Mouse (Mus musculus): ENCODE results near the gene Uck2. TPM values are rescaled to one million over a fixed set of nuclear protein-coding genes. Genes with fewer than 3 reads are reported as not detected.

Gene Uck2
- polyA plus RNA-seq (2012) = 7.2 and 7.4 TPM in 2 replicates

DNA sequence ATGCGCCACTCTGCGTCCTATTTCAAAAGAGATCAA, at the start of gene Uck2:
Uck2 (minus strand) TSS at position 1 of the 36 bp plus-strand sequence.
- no peaks in the 10 kb centered on the region for H3K9me3 ChIP-seq (ENCODE audit: control insufficient read depth, low read length)
- no peak for TF ChIP-seq TAL1 (IDR thresholded peaks at IDR 0.05; ENCODE audit: low read length)
- no peak for TF ChIP-seq GATA1 (IDR thresholded peaks at IDR 0.05; ENCODE audit: low read length)
- H3K4me1 ChIP-seq (ENCODE audit: control insufficient read depth) = peaks cover 86% of the 10 kb centered on the region
- peak within 1 kb of the TSS; percentile 91 for H3K4me3 ChIP-seq (replicated peaks)
- peaks cover 34% of the 10 kb centered on the region for H3K27me3 ChIP-seq (ENCODE audit: control insufficient read depth)
- H3K36me3 ChIP-seq (ENCODE audit: control insufficient read depth) = peaks cover 5% of the 10 kb centered on the region

DNA sequence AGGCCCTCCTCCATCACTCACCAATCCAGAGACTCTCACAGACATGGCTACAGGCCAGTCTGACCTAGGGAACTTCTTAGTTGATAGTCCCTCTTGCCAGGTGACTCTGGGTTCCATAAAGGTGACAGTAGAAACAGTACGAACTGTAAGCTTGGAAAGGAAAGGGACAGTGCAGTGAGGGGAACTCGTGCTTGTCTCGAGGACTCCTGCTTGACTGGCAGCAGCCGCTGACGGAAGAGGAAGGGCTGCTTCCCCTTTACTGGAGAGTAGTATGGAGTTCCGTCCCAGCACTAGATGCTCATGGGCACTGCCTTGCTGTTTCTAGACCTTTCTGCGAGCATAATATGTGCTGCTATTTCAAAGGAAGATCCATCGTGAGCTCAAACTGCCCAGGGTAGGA, 46.0 kb upstream of the Uck2 start:
- Histone ChIP-seq H3K4me3 (replicated peaks) (no peak overlapping the region), H3K4me1 (ENCODE audit: control insufficient read depth) (no peaks in the 10 kb centered on the region), H3K9me3 (ENCODE audit: control insufficient read depth, low read length) (no peaks in the 10 kb centered on the region), H3K27me3 (ENCODE audit: control insufficient read depth) (no peaks in the 10 kb centered on the region), H3K36me3 (ENCODE audit: control insufficient read depth) (peaks cover 75% of the 10 kb centered on the region)
- TF ChIP-seq TAL1 (IDR thresholded peaks at IDR 0.05; ENCODE audit: low read length) = no peak
- TF ChIP-seq GATA1 (IDR thresholded peaks at IDR 0.05; ENCODE audit: low read length) = no peak

DNA sequence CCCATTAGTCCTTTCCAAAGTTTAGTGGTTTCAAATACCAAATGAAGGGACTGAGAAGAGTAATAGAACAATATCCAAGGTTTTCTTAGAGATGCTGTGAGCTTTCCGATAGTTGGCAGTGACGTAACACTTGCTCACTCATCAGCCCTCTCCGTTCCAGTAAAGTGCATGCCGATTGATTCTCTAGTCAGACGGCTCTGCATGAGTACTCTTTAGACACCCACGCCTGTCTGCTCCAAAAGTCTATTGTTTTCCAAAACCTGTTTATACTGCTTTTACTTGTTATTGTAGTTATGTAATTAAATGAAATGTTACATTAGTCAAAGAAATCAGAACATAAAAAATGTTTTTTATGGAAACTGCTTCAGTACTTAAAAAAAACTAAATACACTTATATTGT, 43.7 kb upstream of the Uck2 start:
- H3K4me1 ChIP-seq (ENCODE audit: control insufficient read depth) = no peaks in the 10 kb centered on the region
- TF ChIP-seq GATA1 (IDR thresholded peaks at IDR 0.05; ENCODE audit: low read length) (no peak), TAL1 (IDR thresholded peaks at IDR 0.05; ENCODE audit: low read length) (no peak)
- H3K9me3 ChIP-seq (ENCODE audit: control insufficient read depth, low read length) = no peaks in the 10 kb centered on the region
- H3K27me3 ChIP-seq (ENCODE audit: control insufficient read depth) = no peaks in the 10 kb centered on the region
- no peak overlapping the region for H3K4me3 ChIP-seq (replicated peaks)
- peaks cover 84% of the 10 kb centered on the region for H3K36me3 ChIP-seq (ENCODE audit: control insufficient read depth)

DNA sequence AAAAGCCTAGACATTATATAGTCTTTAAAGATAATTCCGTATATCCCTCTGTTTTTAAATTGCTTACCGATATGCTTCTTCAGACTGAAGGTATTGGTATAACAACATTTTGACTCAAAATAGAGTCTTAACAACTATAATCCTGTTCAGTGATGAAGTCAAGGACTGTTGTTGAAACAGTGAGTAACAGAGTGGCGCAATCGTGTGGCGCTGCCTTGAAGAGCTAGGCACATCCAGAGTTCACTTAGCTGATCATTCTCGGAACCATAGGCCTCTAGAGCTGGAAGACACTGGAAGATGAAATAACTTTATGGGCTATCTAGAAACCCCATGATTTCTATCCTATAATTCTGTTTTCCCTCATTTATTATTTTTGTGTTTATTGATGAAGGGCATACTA, 36.6 kb upstream of the Uck2 start:
- peaks cover 89% of the 10 kb centered on the region for H3K36me3 ChIP-seq (ENCODE audit: control insufficient read depth)
- H3K9me3 ChIP-seq (ENCODE audit: control insufficient read depth, low read length) = no peaks in the 10 kb centered on the region
- no peaks in the 10 kb centered on the region for H3K4me1 ChIP-seq (ENCODE audit: control insufficient read depth)
- no peaks in the 10 kb centered on the region for H3K27me3 ChIP-seq (ENCODE audit: control insufficient read depth)
- TF ChIP-seq TAL1 (IDR thresholded peaks at IDR 0.05; ENCODE audit: low read length) = no peak
- H3K4me3 ChIP-seq (replicated peaks) = no peak overlapping the region

DNA sequence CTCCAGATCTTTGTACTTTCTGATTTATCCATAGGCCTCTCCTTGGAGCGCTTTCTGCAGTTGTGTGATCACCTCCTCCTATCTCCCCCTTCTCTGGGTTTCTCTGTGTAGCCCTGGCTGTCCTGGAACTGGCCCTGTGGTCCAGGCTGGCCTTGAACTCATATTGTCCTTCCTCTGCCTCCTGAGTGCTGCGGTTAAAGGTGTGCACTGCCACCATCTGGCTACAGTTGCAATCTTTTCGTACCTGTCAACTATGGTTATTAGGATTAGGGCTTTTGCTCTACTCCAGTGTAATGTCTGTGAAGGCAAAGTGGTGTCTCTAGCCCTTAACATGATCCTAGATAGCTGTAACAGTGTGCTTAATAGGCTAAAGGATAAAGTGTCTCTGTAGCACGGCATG, 28.1 kb upstream of the Uck2 start:
- H3K9me3 ChIP-seq (ENCODE audit: control insufficient read depth, low read length) = no peaks in the 10 kb centered on the region
- TF ChIP-seq TAL1 (IDR thresholded peaks at IDR 0.05; ENCODE audit: low read length) (no peak), GATA1 (IDR thresholded peaks at IDR 0.05; ENCODE audit: low read length) (no peak)
- H3K4me3 ChIP-seq (replicated peaks) = no peak overlapping the region
- peaks cover 72% of the 10 kb centered on the region for H3K36me3 ChIP-seq (ENCODE audit: control insufficient read depth)
- no peaks in the 10 kb centered on the region for H3K27me3 ChIP-seq (ENCODE audit: control insufficient read depth)
- H3K4me1 ChIP-seq (ENCODE audit: control insufficient read depth) = peaks cover 32% of the 10 kb centered on the region

DNA sequence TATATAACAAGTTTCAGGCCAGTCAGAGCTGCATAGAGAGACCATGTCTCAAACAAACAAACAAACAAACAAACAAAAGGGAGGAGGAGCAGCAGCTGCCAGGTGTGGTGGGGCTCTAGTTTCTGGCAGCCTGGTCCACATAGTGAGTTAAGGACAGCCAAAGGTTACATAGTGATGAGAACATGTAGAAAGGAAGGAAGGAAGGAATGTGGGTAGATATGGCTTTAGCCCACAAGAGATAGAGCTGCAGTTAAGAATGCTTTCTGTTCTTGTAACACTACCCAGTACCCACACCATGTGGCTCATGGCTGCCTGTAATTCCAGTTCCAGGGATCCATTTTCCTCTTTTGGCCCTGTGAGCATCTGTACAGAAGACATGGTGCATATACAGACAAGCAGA, 27.2 kb upstream of the Uck2 start:
- Histone ChIP-seq H3K4me3 (replicated peaks) (no peak overlapping the region), H3K27me3 (ENCODE audit: control insufficient read depth) (no peaks in the 10 kb centered on the region), H3K36me3 (ENCODE audit: control insufficient read depth) (peaks cover 65% of the 10 kb centered on the region), H3K9me3 (ENCODE audit: control insufficient read depth, low read length) (no peaks in the 10 kb centered on the region), H3K4me1 (ENCODE audit: control insufficient read depth) (peaks cover 36% of the 10 kb centered on the region)
- TF ChIP-seq GATA1 (IDR thresholded peaks at IDR 0.05; ENCODE audit: low read length) (no peak), TAL1 (IDR thresholded peaks at IDR 0.05; ENCODE audit: low read length) (no peak)

DNA sequence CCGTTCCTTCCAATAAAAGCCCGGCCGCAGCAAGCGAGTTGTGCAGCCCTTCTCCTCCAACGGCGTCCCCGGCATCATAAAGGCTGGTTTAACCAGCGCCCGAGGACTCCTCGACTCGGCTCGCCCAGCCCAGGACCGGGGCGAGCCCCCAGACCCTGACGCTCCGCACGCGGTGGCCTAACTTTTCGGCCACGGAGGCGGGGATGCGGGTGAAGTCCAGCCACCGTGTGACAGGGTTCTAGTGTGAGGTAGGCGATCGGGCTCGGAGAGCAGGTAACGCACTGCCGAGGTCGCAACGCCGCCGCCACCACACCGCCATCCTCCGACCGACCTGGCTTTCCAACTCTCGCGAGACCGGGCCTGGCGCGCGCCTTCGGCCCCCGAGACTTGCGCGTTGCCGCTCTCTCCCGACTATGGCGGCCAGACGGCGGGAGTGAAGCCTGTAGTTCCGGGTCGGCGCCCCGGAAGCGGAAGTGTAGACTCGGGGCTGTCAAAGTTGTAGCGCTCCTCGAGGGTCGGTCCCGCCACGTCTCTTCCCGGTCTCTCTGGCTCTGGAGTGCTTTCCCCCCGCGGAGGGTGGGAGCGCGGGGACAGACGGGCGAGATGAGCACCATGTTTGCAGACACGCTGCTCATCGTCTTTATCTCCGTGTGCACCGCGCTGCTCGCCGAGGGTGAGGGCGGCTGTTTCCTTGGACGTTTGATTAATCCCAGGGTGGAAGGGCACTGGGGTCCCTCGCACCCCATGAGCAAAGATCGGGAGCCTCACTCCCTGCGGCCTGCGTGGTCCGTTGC, 23.3 kb upstream of the Uck2 start, which contains the start of gene Tmco1:
Tmco1 (plus strand) TSS at position 118 of the 794 bp plus-strand sequence.
- H3K4me3 ChIP-seq (replicated peaks) = peak within 1 kb of the TSS; percentile 90
- TF ChIP-seq GATA1 (IDR thresholded peaks at IDR 0.05; ENCODE audit: low read length) = no peak
- no peak for TF ChIP-seq TAL1 (IDR thresholded peaks at IDR 0.05; ENCODE audit: low read length)
- peaks cover 4% of the 10 kb centered on the region for H3K27me3 ChIP-seq (ENCODE audit: control insufficient read depth)
- peaks cover 52% of the 10 kb centered on the region for H3K4me1 ChIP-seq (ENCODE audit: control insufficient read depth)
- peaks cover 35% of the 10 kb centered on the region for H3K36me3 ChIP-seq (ENCODE audit: control insufficient read depth)
- no peaks in the 10 kb centered on the region for H3K9me3 ChIP-seq (ENCODE audit: control insufficient read depth, low read length)

DNA sequence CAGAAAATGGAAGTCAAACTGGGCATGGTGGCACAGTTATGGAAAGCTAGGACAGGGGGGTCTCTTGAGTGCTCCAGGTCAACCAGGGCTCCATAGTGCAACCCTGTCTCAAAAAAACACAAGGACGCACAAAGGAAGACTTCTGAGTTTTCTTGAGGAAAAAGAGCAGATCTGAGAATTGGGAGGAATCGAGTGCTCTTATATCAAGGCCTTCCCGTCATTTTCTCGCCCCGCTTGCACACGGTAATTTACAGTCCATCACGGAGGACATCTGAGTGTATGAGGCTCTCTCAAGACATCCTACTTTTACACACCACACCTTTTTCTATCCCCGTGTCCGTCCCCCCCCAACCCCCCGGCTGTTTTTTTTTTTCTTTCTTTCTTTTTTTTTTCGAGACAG, 22.6 kb upstream of the Uck2 start:
- peaks cover 47% of the 10 kb centered on the region for H3K4me1 ChIP-seq (ENCODE audit: control insufficient read depth)
- no peaks in the 10 kb centered on the region for H3K9me3 ChIP-seq (ENCODE audit: control insufficient read depth, low read length)
- H3K4me3 ChIP-seq (replicated peaks) = peak overlapping the region; percentile 90
- H3K27me3 ChIP-seq (ENCODE audit: control insufficient read depth) = peaks cover 6% of the 10 kb centered on the region
- no peak for TF ChIP-seq TAL1 (IDR thresholded peaks at IDR 0.05; ENCODE audit: low read length)
- peaks cover 28% of the 10 kb centered on the region for H3K36me3 ChIP-seq (ENCODE audit: control insufficient read depth)

DNA sequence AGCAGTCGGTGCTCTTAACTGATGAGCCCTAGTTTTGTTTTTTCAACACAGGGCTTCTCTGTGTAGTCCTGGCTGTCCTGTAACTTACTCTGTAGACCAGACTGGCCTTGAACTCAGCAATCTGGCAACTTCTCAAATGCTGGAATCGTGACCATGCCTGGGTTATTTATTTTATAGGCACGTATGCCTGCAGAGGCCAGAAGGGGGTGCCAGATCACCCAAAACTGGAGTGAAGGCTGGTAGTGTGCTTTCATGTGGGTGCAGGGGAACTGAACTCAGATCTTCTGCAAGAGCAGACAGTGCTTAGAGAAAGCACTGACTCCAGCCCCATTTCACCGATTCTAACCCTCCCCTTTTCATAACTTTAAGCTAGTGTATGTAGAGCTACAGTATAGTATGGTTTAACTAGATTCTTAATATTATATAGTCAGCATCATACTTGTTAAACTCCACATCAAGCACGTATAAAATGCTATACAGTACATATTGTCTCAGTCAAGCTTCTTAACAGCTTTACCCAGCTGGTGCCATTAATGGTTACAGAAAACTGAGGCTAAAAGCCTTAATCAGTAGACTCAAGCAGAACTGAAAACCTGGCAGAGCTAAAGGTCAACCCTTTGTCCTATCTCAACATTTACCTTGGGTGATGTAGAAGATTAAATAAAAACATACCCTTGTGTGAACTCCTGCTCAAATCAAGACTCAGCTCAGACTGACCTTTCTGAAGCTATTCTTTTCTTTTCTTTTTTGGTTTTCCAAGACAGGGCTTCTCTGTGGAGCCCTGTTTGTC, 21.5 kb upstream of the Uck2 start:
- peak overlapping the region; percentile 90 for H3K4me3 ChIP-seq (replicated peaks)
- no peaks in the 10 kb centered on the region for H3K9me3 ChIP-seq (ENCODE audit: control insufficient read depth, low read length)
- peaks cover 41% of the 10 kb centered on the region for H3K4me1 ChIP-seq (ENCODE audit: control insufficient read depth)
- H3K27me3 ChIP-seq (ENCODE audit: control insufficient read depth) = peaks cover 6% of the 10 kb centered on the region
- TF ChIP-seq GATA1 (IDR thresholded peaks at IDR 0.05; ENCODE audit: low read length) (no peak), TAL1 (IDR thresholded peaks at IDR 0.05; ENCODE audit: low read length) (no peak)
- peaks cover 17% of the 10 kb centered on the region for H3K36me3 ChIP-seq (ENCODE audit: control insufficient read depth)
